Mouse (Mus musculus) heart, embryonic 12.5 days (tissue): ENCODE measurements around the gene Chrm5. TPM values are rescaled to one million over a fixed set of nuclear protein-coding genes. Genes with fewer than 3 reads are reported as not detected.
"Not testable (repeated sequence)": the region's sequence is repeated elsewhere in the genome, so short reads cannot be mapped to it uniquely, and the experiment has no call there.

Experiments used
- ATAC-seq: fragments of 200-750 bp; cut with Nextera tagmentation; 2 replicates; pipeline ENCODE4 v1.8.0; 2017; ENCODE audit warnings: moderate TSS enrichment, moderate library complexity; ENCODE audit not compliant: insufficient number of reproducible peaks, low FRiP score
- H3K27ac ChIP-seq: fragments of 300-500 bp; sonication (generic); 2 replicates; pipeline ENCODE4 v1.5.1; 2016; ENCODE audit warnings: mild to moderate bottlenecking, moderate library complexity; ENCODE audit not compliant: poor library complexity, severe bottlenecking
- H3K27me3 ChIP-seq: fragments of 300-500 bp; sonication (generic); replicated peaks from 2 replicates; pipeline ENCODE4 v1.6.1; 2016; ENCODE audit warnings: mild to moderate bottlenecking, moderate library complexity
- H3K36me3 ChIP-seq: fragments of 300-500 bp; sonication (generic); 2 replicates; pipeline ENCODE4 v1.6.1; 2016; ENCODE audit warnings: mild to moderate bottlenecking, moderate library complexity
- H3K4me1 ChIP-seq: fragments of 300-500 bp; sonication (generic); replicated peaks from 2 replicates; pipeline ENCODE4 v1.6.1; 2016; ENCODE audit warnings: mild to moderate bottlenecking
- H3K4me2 ChIP-seq: fragments of 300-500 bp; sonication (generic); 2 replicates; pipeline ENCODE4 v1.6.1; 2016; ENCODE audit warnings: mild to moderate bottlenecking, moderate library complexity
- H3K4me3 ChIP-seq: fragments of 300-500 bp; sonication (generic); 2 replicates; pipeline ENCODE4 v1.5.1; 2016; ENCODE audit warnings: mild to moderate bottlenecking
- H3K9ac ChIP-seq: fragments of 300-500 bp; sonication (generic); 2 replicates; pipeline ENCODE4 v1.6.1; 2016; ENCODE audit warnings: mild to moderate bottlenecking, moderate library complexity
- H3K9me3 ChIP-seq: fragments of 300-500 bp; sonication (generic); replicated peaks from 2 replicates; pipeline ENCODE4 v1.6.1; 2016; ENCODE audit warnings: mild to moderate bottlenecking, moderate library complexity
- WGBS: fragments of 180-500 bp; shearing (Covaris S2); methylation state at CpG from one replicate; pipeline ENCODE4 v1.1.7; 2016; 5-methylcytosine and 5-hydroxymethylcytosine counted together
- polyA plus RNA-seq: library from polyadenylated mRNA; unstranded; fragments of >200 nt; fragmentation: Nextera tagmentation; extraction: Ambion mirVana; gene quantifications from 2 replicates; pipeline ENCODE4 v1.2.1, GENCODE M21; 2016

The Chrm5 gene
- polyA plus RNA-seq, 1 experiment from 2014 or later = not detected

- H3K9ac ChIP-seq = no peak overlapping the region
- no peak overlapping the region for H3K27ac ChIP-seq
- H3K9me3 ChIP-seq = no peaks in the 10 kb centered on the region
- H3K36me3 ChIP-seq = no peaks in the 10 kb centered on the region
- H3K4me3 ChIP-seq = no peak overlapping the region
- ATAC-seq = no peak
- H3K4me2 ChIP-seq = no peak overlapping the region
- H3K27me3 ChIP-seq = no peaks in the 10 kb centered on the region
- 29% methylated on average over 4 of the region's 4 CpGs for WGBS
- H3K4me1 ChIP-seq = no peaks in the 10 kb centered on the region
Observed at GRCm38 (mm10) chr2:112449597-112450296, 30.8 kb downstream of the Chrm5 start.

DNA sequence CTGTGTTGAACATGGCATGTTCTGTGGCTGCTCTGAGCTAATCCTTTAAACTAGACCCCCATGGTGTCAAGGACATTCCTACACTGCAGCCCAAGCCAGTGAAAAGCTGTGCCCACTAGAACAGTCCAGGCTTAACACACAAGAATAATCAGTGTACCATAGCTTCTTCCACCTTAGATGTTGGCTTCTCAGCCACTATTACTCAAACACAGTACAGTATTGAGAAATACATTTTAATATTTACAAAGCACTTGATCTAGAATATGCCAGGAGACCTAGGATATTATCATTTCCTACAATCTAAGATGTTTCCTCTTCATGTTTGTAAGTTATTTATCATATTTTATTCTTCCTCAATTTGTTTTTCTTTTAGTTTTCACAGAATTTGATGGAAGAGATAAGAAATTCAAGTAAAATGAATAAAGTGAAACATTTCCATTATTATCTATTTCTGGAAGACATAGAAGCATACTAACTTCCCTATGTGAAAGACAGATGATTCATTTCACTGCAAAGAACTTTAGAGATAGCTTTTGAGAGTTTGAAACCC, 32.0 kb downstream of the Chrm5 start:
- no peaks in the 10 kb centered on the region for H3K9me3 ChIP-seq
- ATAC-seq = no peak

DNA sequence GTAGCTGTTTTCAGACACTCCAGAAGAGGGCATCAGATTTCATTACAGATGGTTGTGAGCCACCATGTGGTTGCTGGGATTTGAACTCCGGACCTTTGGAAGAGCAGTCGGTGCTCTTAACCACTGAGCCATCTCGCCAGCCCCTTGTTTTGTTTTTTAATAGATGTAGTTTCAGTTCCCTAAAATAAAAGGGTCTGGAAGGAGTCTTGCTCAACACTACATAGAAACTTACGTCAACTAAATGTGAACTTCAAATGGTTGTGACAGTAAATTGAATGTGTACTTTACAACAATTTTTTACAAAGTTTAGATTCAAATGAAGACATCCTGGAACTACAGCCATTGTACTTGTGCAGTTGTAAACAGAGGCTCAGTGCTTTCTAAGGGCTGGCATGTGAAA, 32.5 kb downstream of the Chrm5 start:
- not testable (repeated sequence) for H3K9ac ChIP-seq, H3K9me3 ChIP-seq, H3K36me3 ChIP-seq, H3K27me3 ChIP-seq, H3K4me2 ChIP-seq, H3K4me3 ChIP-seq, H3K4me1 ChIP-seq, ATAC-seq, H3K27ac ChIP-seq
- 78% methylated on average over 4 of the region's 4 CpGs for WGBS

More for the DNA sequence above, 32.0 kb downstream of the Chrm5 start:
- H3K4me2 ChIP-seq = no peak overlapping the region
- H3K36me3 ChIP-seq = no peaks in the 10 kb centered on the region
- H3K27ac ChIP-seq = no peak overlapping the region
- H3K9ac ChIP-seq = no peak overlapping the region
- H3K4me3 ChIP-seq = no peak overlapping the region
- no peaks in the 10 kb centered on the region for H3K27me3 ChIP-seq
- no peaks in the 10 kb centered on the region for H3K4me1 ChIP-seq

- Histone ChIP-seq H3K27me3 (no peaks in the 10 kb centered on the region), H3K4me1 (no peaks in the 10 kb centered on the region), H3K36me3 (no peaks in the 10 kb centered on the region), H3K9me3 (no peaks in the 10 kb centered on the region), H3K4me2 (no peak overlapping the region), H3K27ac (no peak overlapping the region), H3K4me3 (no peak overlapping the region), H3K9ac (no peak overlapping the region)
- no peak for ATAC-seq
Observed at GRCm38 (mm10) chr2:112445511-112445910, 35.1 kb downstream of the Chrm5 start.

- Histone ChIP-seq H3K4me3 (no peak overlapping the region), H3K4me1 (no peaks in the 10 kb centered on the region), H3K27ac (no peak overlapping the region), H3K36me3 (no peaks in the 10 kb centered on the region), H3K27me3 (no peaks in the 10 kb centered on the region), H3K4me2 (no peak overlapping the region), H3K9me3 (no peaks in the 10 kb centered on the region), H3K9ac (no peak overlapping the region)
- ATAC-seq = no peak
- WGBS = 53% methylated on average over 2 of the region's 2 CpGs
Observed at GRCm38 (mm10) chr2:112443491-112443890, 37.1 kb downstream of the Chrm5 start.

DNA sequence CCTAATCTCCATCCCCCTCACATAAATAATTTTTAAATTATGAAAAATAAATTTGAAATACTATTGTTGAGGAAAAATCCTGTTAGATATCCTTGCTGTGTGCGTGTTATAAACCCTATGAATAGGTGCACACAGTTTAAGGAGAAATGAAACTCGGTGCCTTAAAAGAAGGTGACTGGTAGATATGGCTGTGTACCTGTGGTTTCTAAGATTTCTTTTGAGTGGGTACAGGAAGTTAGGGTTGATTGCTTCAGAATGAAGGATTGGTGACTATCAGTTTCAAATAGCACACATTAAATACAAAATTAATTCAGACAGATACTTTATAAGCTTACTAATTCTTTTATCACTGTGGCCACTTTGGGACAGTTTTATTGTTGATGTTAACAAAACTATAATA, 43.0 kb downstream of the Chrm5 start:
- WGBS = 77% methylated on average over 2 of the region's 2 CpGs
- ATAC-seq = no peak
- H3K4me1 ChIP-seq = no peaks in the 10 kb centered on the region

GRCm38 (mm10) chr2:112436292-112436691, 44.3 kb downstream of the Chrm5 start:
- Histone ChIP-seq H3K36me3 (no peaks in the 10 kb centered on the region), H3K27ac (no peak overlapping the region), H3K4me2 (no peak overlapping the region), H3K9ac (no peak overlapping the region), H3K27me3 (no peaks in the 10 kb centered on the region), H3K4me3 (no peak overlapping the region), H3K9me3 (no peaks in the 10 kb centered on the region), H3K4me1 (no peaks in the 10 kb centered on the region)
- ATAC-seq = no peak
- 75% methylated on average over 4 of the region's 4 CpGs for WGBS

More for the DNA sequence above, 43.0 kb downstream of the Chrm5 start:
- H3K27ac ChIP-seq = no peak overlapping the region
- no peak overlapping the region for H3K4me3 ChIP-seq
- H3K9me3 ChIP-seq = no peaks in the 10 kb centered on the region
- no peaks in the 10 kb centered on the region for H3K27me3 ChIP-seq
- H3K4me2 ChIP-seq = no peak overlapping the region
- H3K36me3 ChIP-seq = no peaks in the 10 kb centered on the region
- H3K9ac ChIP-seq = no peak overlapping the region

- Histone ChIP-seq H3K4me1 (no peaks in the 10 kb centered on the region), H3K4me3 (no peak overlapping the region), H3K9ac (no peak overlapping the region), H3K36me3 (no peaks in the 10 kb centered on the region), H3K9me3 (no peaks in the 10 kb centered on the region), H3K27me3 (no peaks in the 10 kb centered on the region), H3K4me2 (no peak overlapping the region), H3K27ac (no peak overlapping the region)
- 70% methylated on average over 2 of the region's 2 CpGs for WGBS
- ATAC-seq = no peak
Observed at GRCm38 (mm10) chr2:112433359-112433758, 47.2 kb downstream of the Chrm5 start.

DNA sequence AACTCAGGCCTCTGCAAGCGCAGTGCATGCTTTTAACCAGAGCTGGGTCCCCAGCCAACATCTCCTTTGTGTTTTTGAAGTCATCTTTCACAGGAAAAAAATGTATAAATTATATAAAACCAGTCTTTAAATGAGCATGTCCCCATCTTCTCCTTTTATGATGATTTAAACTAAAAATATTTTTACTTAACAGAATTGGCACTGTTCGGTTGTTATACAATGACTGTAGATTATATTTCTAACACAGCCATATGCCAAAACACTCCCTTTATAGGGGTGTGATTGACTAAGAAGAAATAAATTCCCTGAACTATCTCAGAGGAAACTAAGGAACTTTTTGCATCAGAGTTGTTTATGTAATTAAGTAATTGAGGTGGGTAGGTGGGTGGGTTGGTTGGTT, 48.0 kb downstream of the Chrm5 start:
- WGBS = 81% methylated on average over 2 of the region's 2 CpGs
- ATAC-seq = no peak
- Histone ChIP-seq H3K4me1 (no peaks in the 10 kb centered on the region), H3K27me3 (no peaks in the 10 kb centered on the region), H3K4me3 (no peak overlapping the region), H3K36me3 (no peaks in the 10 kb centered on the region), H3K9ac (no peak overlapping the region), H3K27ac (no peak overlapping the region), H3K4me2 (no peak overlapping the region), H3K9me3 (no peaks in the 10 kb centered on the region)

GRCm38 (mm10) chr2:112430403-112430802, 50.2 kb downstream of the Chrm5 start:
- ATAC-seq = no peak
- no peak overlapping the region for H3K4me3 ChIP-seq
- H3K36me3 ChIP-seq = no peaks in the 10 kb centered on the region
- no peak overlapping the region for H3K9ac ChIP-seq
- H3K27me3 ChIP-seq = no peaks in the 10 kb centered on the region
- no peaks in the 10 kb centered on the region for H3K9me3 ChIP-seq
- no peak overlapping the region for H3K27ac ChIP-seq
- WGBS = 64% methylated on average over 5 of the region's 5 CpGs
- no peaks in the 10 kb centered on the region for H3K4me1 ChIP-seq
- H3K4me2 ChIP-seq = no peak overlapping the region

- no peaks in the 10 kb centered on the region for H3K9me3 ChIP-seq
Observed at GRCm38 (mm10) chr2:112429665-112430064, 50.9 kb downstream of the Chrm5 start.

More at GRCm38 (mm10) chr2:112429665-112430064, 50.9 kb downstream of the Chrm5 start:
- no peak overlapping the region for H3K27ac ChIP-seq
- no peaks in the 10 kb centered on the region for H3K4me1 ChIP-seq
- H3K27me3 ChIP-seq = no peaks in the 10 kb centered on the region
- H3K36me3 ChIP-seq = no peaks in the 10 kb centered on the region
- ATAC-seq = no peak
- no peak overlapping the region for H3K4me2 ChIP-seq
- H3K9ac ChIP-seq = no peak overlapping the region
- no peak overlapping the region for H3K4me3 ChIP-seq
- 81% methylated on average over 4 of the region's 4 CpGs for WGBS
